Mouse (Mus musculus): ENCODE measurements around the gene Stxbp5.

Stxbp5 gene

DNA sequence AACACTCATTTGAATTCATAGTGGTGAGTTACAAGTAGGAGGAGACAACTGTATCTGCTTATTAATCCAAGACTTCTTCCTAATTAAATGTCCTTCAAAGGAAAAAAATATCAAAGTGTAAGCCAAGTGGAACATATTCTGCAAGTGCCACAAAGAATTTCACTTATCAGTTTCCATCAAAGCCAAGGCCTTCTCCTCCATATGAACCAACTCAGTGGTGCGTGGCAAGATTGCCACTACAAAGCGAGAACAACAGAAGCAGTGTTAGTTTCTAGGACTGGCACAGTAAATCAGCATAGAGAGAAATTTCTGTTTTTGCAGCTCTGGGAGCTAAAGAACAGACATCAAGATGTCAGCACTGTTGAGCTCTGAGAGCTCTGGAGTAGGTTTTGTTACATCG lies 41.4 kb downstream of the Stxbp5 start:
- DNase-seq (ENCODE audit: low read depth, low spot score): no peak

DNA sequence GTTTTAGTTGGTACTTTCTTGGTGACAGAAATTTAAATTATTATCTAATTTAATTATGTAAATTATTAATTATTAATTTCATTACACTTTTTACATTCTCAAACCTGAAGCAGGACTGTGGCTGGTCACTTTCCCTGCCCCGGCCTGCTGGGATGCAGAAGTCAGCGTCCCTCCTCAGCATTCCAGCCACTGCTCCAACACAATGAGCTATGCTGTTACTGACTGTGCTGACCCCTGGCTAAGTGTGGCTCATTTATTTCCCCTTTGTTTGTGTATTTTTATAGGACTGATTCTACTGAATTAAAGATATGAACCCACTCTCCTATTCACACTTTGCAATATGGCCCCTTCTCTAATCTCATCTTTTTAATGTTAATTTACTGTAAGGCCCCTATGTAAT lies 43.0 kb downstream of the Stxbp5 start:
- DNase-seq (ENCODE audit: low read depth, low spot score): no peak

DNA sequence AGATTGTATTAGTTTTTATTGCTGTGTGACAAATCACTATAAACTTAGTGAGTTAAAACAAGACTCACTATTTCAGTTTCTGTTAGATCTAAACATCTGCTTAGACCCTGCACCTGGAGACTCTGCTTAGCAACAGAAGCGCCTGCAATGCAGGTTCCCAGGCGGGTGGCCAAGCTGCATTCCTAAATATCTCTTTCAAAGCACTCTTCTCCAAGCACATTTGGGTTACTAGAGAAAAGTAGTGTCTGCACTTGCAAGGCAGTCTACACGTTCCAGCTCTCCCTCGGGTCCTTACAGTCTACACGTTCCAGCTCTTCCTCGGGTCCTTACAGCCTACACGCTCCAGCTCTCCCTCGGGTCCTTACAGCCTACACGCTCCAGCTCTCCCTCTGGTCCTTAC lies 44.1 kb downstream of the Stxbp5 start:
- DNase-seq (ENCODE audit: low read depth, low spot score): peak; percentile 42

DNA sequence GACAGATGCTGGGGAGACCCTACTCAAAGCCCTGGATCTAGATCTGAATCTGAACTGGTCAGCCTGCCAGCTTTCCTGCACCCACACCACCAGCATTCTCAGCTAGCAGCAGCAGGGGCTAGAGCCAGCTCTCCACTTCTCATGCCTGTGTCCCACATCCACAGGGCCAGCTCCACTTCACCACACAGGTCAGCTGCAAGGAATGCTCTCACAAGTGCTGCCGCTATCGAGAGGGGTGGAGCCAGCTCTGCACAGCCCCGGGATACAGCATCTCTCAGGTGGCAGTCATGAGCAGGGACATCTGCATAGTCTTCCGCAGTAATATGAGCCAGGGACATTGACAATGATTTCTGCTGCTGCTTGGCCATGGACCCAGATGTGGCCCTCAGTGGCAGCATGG lies 54.5 kb downstream of the Stxbp5 start:
- no peak for DNase-seq (ENCODE audit: low read depth, low spot score)

- DNase-seq (ENCODE audit: low read depth, low spot score): no peak
Measured at GRCm38 (mm10) chr10:9839408-9839807, 61.5 kb downstream of the Stxbp5 start.

GRCm38 (mm10) chr10:9834986-9835385 lies 65.9 kb downstream of the Stxbp5 start:
- DNase-seq (ENCODE audit: low read depth, low spot score): no peak

DNA sequence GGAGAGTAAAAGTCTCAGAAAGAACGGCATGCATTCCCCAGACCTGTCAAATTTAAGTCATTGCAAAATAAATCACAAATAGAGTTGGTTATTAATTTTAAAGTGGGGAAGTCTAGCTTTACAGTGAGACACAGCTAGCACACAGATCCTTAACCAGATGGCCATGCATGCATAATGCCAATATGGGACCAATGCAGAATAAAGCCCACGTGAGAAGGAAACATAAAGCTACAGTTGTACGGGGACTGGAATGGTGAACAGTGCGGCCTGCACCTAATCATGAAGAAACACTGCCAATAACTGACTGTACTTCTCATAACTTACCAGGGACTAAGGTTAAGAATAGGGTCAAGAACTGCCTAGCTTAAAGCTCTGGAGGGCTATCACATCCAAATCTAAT lies 67.9 kb downstream of the Stxbp5 start:
- DNase-seq (ENCODE audit: low read depth, low spot score): no peak

DNA sequence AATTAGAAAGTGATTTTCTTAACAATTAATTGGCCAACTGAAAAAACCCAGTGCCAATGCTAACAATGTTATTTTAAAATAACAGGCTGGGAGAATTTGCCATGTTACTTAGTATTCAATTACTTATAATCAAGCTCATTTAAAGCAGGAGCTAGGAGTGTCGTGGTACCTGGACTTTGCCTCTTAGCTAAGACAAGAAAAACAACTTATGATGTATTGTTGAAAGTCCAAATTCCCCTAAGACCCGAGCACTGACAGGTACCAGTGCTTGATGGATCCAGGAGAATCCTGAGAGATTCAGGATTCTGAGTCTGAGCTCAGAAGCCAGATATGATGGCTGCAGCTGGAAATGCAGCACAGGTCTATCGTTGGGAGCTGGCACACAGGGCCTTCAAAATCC lies 71.1 kb downstream of the Stxbp5 start:
- no peak for DNase-seq (ENCODE audit: low read depth, low spot score)

DNA sequence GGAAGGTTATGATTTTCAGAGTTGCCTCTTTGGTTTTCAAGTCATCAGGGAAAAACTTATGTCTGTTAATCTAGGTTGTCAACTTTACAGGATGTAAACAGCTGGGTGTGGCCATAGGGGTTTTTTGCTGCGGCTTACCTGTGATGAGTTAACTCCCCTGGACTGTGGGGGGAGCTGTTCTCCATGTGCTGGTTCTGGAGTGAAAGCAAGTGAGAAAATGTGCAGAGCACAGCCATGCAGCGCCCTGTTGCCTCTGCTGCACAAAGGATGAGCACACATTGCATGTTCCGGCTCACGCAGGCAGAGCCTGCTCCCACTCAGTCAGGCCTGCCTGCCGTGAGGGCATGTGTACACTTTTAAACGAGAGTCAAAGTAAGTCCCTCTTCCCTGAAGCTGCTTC lies 79.6 kb downstream of the Stxbp5 start:
- DNase-seq (ENCODE audit: low read depth, low spot score): peak; percentile 63

DNA sequence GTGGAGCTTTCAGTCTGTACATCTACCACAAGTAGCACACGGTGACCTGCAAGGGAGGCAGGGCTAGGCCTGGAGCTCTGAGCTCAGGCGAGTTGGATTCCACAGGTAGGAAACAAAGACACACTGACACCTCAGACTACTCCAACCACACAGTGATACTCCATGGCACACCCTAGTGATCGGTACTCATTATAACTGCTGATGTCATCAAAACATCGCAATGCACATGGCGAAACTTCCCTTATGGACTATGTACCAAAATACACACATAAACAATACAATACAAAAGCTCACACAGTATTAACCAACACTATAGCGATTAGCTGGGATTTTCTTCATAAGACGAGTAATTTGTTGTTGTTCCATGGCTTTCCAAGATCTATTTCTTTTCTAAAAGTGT lies 82.3 kb downstream of the Stxbp5 start:
- no peak for DNase-seq (ENCODE audit: low read depth, low spot score)

GRCm38 (mm10) chr10:9813926-9814325 lies 87.0 kb downstream of the Stxbp5 start:
- peak; percentile 76 for DNase-seq (ENCODE audit: low read depth, low spot score)

- DNase-seq (ENCODE audit: low read depth, low spot score): no peak
Measured at GRCm38 (mm10) chr10:9807596-9807995, 93.3 kb downstream of the Stxbp5 start.

DNA sequence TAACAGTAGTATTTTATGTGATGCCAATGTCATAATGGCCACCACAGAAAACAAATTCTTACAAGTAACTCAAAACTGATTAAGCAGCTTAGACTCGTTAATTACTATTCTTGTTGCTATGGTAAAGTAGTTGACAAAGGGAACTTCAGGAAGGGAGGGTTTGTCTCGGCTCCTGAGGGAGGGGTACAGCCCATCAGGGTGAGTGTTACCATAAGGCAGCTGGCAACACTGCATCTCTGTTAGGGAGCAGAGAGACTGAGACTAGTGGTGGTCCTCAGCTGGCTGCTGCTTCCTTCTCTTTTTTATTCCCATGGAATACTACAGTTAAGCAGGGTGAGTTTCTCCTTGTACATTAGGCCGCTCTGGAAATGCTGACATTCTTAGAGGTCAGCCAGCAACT lies 95.5 kb downstream of the Stxbp5 start:
- DNase-seq (ENCODE audit: low read depth, low spot score): no peak

- DNase-seq (ENCODE audit: low read depth, low spot score): no peak
Measured at GRCm38 (mm10) chr10:9803126-9803525, 97.8 kb downstream of the Stxbp5 start.

DNA sequence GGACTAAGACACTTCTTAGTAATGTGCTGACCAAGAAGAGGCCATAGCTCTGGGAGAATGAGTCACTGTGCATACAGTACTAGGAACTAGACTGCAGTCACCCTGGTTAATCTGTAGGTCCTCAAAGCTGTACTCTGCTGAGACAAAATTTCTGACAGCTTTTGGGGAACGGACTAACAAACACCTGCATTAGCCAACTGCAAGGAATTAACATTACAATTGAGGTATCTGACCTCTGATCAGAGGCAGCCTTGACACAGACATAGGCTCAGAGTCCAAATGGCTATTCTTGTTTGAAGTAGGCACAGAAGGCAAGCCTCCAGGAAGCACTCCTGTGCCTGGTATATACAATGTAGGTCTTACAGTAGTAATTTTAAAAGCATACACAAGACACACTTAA lies 99.3 kb downstream of the Stxbp5 start:
- no peak for DNase-seq (ENCODE audit: low read depth, low spot score)

- DNase-seq (ENCODE audit: low read depth, low spot score): no peak
Measured at GRCm38 (mm10) chr10:9799085-9799484, 101.8 kb downstream of the Stxbp5 start.

DNA sequence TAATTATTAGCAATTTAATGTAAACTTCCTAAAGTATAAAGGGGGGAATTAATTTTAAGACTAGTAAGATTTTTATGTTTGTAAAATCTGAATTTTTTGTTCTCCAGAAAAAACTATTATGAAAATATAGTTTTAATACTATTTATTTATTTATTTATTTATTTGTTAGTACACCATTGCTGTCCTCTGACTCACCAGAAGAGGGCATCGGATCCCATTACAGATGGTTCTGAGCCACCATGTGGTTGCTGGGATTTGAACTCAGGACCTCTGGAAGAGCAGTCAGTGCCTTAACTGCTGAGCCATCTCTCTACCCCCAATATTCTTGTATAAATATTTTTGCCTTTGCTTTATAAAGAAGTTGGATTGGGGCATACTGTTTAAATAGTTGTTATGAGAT lies 104.5 kb downstream of the Stxbp5 start:
- no peak for DNase-seq (ENCODE audit: low read depth, low spot score)

- no peak for DNase-seq (ENCODE audit: low read depth, low spot score)
Measured at GRCm38 (mm10) chr10:9794429-9794828, 106.5 kb downstream of the Stxbp5 start.

GRCm38 (mm10) chr10:9790947-9791346 lies 109.9 kb downstream of the Stxbp5 start:
- no peak for DNase-seq (ENCODE audit: low read depth, low spot score)

DNA sequence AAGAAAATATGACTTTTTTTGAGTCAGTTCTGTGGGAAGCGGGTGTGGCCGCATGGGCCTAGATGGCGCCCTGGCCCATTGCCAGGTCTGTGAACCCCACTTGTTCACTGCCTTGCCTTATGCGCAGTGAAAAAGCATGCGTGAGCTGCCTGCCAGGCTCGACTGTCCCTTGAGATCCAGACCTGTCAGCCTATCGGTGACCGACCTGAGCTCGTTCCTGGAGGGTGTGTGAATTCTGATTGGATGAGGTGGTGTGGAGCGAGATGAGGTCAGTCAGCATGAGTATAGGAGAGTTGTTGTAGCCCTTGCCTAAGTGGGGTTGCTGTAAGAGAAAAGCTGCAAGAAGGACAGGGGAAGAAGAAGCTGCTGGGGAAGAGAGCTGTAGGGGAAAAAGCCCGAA lies 114.4 kb downstream of the Stxbp5 start:
- no peak for DNase-seq (ENCODE audit: low read depth, low spot score)

DNA sequence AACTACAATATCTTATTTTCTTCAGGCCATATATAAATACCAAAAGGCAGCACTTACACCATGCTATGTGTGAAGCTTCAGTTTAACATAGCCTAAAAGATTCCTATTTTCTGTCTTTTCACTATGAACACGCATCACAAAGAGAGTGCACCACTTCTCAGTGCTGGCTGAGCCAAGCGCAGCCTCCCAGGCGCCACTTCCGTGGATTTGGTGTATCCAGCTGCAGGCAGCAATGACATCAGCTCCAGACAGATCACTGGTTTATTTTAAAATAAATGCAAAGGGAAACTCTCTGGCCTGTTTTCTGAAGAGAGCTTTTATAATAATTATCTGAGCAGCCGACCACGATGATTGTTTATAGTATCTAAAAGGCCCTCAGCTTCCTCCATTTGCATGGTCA lies 115.2 kb downstream of the Stxbp5 start:
- DNase-seq (ENCODE audit: low read depth, low spot score): peak; percentile 56

DNA sequence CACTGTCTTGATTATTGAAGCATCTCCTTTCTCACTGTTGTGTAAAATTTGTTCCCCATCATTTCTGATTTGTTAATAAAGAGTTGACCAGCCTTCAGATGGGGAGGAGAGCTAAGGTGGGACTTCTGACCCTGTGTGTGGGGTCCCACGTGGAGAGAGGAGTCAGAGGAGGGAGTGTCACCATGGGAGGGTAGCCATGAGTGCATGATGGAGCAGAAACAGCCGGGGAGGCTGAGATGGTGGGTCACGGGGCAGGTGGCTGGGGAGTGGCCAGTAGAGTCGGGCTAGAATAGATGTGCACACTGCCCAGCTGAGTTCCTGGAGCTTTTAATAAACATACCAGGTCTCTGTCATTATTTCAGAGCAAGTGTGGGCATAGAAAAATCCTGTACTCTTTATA lies 121.0 kb downstream of the Stxbp5 start:
- no peak for DNase-seq (ENCODE audit: low read depth, low spot score)

- no peak for DNase-seq (ENCODE audit: low read depth, low spot score)
Measured at GRCm38 (mm10) chr10:9770261-9770660, 130.6 kb downstream of the Stxbp5 start.

DNA sequence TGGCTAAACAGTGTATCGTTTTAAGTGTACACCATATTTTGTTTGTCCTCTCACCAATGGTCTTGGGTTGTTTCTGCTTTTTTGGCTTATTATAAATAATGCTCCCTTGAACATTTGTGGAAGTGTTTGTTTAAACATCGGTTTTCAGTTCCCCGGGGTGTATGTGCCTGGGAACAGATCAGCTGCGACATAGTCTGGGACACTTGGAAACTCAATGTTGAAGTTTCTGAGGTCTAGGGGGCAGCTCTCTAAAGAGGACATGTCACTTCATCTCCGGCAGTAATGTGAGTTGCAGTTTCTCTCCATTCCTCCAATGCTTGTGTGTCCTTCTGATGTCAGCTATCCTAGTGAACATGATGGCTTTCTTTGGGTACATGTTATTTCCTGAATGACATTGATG lies 137.0 kb downstream of the Stxbp5 start:
- no peak for DNase-seq (ENCODE audit: low read depth, low spot score)

- no peak for DNase-seq (ENCODE audit: low read depth, low spot score)
Measured at GRCm38 (mm10) chr10:9760264-9760663, 140.6 kb downstream of the Stxbp5 start.
